Mouse (Mus musculus): Measurements from ENCODE around the gene Taf5l. TPM values are rescaled to one million over a fixed set of nuclear protein-coding genes. Genes with fewer than 3 reads are reported as not detected.
"Not testable (repeated sequence)": the region's sequence is repeated elsewhere in the genome, so short reads cannot be mapped to it uniquely, and the experiment has no call there.

Taf5l gene
- total and polyA plus RNA-seq, 2 experiments from 2014 or later: 21.7 to 42.0 TPM

DNA sequence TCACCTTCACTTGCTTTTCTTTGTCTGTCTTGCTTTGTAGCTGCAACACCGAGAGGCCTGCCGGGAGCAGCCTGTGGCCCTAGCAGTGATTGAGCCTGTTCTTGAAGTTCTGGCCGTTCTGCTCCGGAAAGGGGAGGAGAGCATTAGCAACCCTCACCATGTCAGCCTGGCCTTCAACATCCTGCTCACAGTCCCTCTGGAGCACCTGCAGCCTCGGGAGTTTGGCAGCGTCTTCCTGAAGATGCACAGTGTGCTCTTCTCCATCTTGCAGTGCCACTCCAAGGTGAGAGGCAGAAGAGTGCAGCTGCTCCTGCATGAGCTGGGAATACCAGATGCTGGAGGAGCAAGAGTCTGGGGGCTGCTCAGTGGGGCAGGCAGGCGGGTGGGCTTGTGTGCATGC is 16.9 kb upstream of the Taf5l start:
- H3K36me3 ChIP-seq (ENCODE audit: insufficient read depth, low read length): peaks cover 65% of the 10 kb centered on the region
- WGBS: 93% methylated on average over 7 of the region's 7 CpGs

DNA sequence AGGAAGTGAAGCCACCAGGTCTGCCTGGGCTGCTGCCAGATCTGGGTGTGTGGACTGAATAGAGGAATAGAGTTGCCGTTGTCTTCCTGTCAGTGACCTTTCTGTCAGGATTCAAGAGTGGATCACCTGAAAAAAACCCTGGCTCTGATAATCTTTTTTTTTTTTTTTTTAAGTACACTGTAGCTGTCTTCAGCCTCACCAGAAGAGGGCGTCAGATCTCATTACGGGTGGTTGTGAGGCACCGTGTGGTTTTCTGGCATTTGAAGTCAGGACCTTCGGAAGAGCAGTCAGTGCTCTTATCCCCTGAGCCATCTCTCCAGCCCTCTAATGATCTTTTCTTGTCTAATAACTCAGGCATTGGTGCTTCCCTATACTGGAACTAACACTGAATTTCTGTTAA is 12.2 kb upstream of the Taf5l start:
- Histone ChIP-seq H3K9me3 (ENCODE audit: low read length) (no peaks in the 10 kb centered on the region), H3K27ac (no peak overlapping the region), H3K27me3 (ENCODE audit: insufficient read depth, low read length) (no peaks in the 10 kb centered on the region), H3K4me3 (ENCODE audit: low read length) (no peak overlapping the region), H3K9ac (replicated peaks; ENCODE audit: low read length) (no peak overlapping the region), H3K36me3 (ENCODE audit: insufficient read depth, low read length) (peaks cover 66% of the 10 kb centered on the region), H3K4me2 (ENCODE audit: low read depth, low read length) (no peak overlapping the region), H3K4me1 (ENCODE audit: insufficient read depth, low read length) (no peaks in the 10 kb centered on the region)
- WGBS: 66% methylated on average over 5 of the region's 5 CpGs
- no peak for DNase-seq (ENCODE audit: low spot score)
- ATAC-seq: no peak
- peak; percentile 25; the same call in 1 of the 2 replicates for TF ChIP-seq CTCF (IDR thresholded peaks at IDR 0.05; ENCODE audit: low read depth)

More for the DNA sequence above, 16.9 kb upstream of the Taf5l start:
- Histone ChIP-seq H3K27ac (no peak overlapping the region), H3K4me2 (ENCODE audit: low read depth, low read length) (no peak overlapping the region), H3K27me3 (ENCODE audit: insufficient read depth, low read length) (no peaks in the 10 kb centered on the region), H3K4me3 (ENCODE audit: low read length) (no peak overlapping the region), H3K4me1 (ENCODE audit: insufficient read depth, low read length) (no peaks in the 10 kb centered on the region), H3K9me3 (ENCODE audit: low read length) (no peaks in the 10 kb centered on the region), H3K9ac (replicated peaks; ENCODE audit: low read length) (no peak overlapping the region)
- no peak for ATAC-seq
- no peak for TF ChIP-seq CTCF (IDR thresholded peaks at IDR 0.05; ENCODE audit: low read depth)
- no peak for DNase-seq (ENCODE audit: low spot score)

DNA sequence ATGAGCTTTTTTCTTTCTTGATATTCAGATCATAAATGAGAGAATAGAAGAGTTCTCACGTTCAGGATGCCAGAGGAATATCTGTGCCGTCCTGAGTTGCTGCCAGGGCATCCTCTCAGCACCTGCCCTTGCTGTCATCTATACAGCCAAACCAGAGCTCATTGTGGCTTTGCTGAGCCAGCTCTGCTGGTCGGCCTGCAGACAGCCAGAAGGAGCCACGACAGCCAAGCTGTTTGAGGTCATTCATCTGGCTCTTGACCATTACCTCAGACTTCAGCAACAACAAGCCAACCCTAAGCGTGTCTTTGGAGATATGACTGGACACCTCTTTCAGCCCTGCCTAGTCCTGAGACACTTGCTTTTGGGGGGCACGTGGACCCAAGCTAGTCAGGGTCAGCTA is 6.6 kb upstream of the Taf5l start:
- peaks cover 45% of the 10 kb centered on the region for H3K36me3 ChIP-seq (ENCODE audit: insufficient read depth, low read length)
- no peak for TF ChIP-seq CTCF (IDR thresholded peaks at IDR 0.05; ENCODE audit: low read depth)
- no peak overlapping the region for H3K4me2 ChIP-seq (ENCODE audit: low read depth, low read length)
- H3K4me1 ChIP-seq (ENCODE audit: insufficient read depth, low read length): no peaks in the 10 kb centered on the region
- no peak overlapping the region for H3K27ac ChIP-seq
- ATAC-seq (no peak), DNase-seq (ENCODE audit: low spot score) (no peak)
- H3K27me3 ChIP-seq (ENCODE audit: insufficient read depth, low read length): no peaks in the 10 kb centered on the region
- 83% methylated on average over 6 of the region's 6 CpGs for WGBS
- H3K9ac ChIP-seq (replicated peaks; ENCODE audit: low read length): no peak overlapping the region
- H3K9me3 ChIP-seq (ENCODE audit: low read length): no peaks in the 10 kb centered on the region
- H3K4me3 ChIP-seq (ENCODE audit: low read length): no peak overlapping the region

DNA sequence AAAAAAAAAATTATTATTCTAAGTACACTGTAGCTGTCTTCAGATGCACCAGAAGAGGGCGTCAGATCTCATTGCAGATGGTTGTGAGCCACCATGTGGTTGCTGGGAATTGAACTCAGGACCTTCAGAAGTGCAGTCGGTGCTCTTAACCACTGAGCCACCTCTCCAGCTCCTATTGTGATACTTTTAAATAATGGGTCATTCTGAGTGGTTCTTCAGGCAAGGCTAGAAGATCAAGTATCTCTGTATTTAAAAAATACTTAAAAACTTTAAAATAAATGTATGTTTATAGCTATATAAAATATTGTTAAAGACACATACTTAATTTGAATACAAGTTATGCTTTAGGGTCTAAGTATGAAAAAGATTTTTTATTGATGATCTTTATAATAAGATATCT is 5.1 kb upstream of the Taf5l start:
- not testable (repeated sequence) for H3K27ac ChIP-seq; H3K4me3 ChIP-seq (ENCODE audit: low read length); H3K4me1 ChIP-seq (ENCODE audit: insufficient read depth, low read length); H3K27me3 ChIP-seq (ENCODE audit: insufficient read depth, low read length); ATAC-seq; H3K9me3 ChIP-seq (ENCODE audit: low read length); DNase-seq (ENCODE audit: low spot score); H3K4me2 ChIP-seq (ENCODE audit: low read depth, low read length); H3K9ac ChIP-seq (replicated peaks; ENCODE audit: low read length)
- peaks cover 40% of the 10 kb centered on the region for H3K36me3 ChIP-seq (ENCODE audit: insufficient read depth, low read length)
- 83% methylated on average over 2 of the region's 2 CpGs for WGBS

DNA sequence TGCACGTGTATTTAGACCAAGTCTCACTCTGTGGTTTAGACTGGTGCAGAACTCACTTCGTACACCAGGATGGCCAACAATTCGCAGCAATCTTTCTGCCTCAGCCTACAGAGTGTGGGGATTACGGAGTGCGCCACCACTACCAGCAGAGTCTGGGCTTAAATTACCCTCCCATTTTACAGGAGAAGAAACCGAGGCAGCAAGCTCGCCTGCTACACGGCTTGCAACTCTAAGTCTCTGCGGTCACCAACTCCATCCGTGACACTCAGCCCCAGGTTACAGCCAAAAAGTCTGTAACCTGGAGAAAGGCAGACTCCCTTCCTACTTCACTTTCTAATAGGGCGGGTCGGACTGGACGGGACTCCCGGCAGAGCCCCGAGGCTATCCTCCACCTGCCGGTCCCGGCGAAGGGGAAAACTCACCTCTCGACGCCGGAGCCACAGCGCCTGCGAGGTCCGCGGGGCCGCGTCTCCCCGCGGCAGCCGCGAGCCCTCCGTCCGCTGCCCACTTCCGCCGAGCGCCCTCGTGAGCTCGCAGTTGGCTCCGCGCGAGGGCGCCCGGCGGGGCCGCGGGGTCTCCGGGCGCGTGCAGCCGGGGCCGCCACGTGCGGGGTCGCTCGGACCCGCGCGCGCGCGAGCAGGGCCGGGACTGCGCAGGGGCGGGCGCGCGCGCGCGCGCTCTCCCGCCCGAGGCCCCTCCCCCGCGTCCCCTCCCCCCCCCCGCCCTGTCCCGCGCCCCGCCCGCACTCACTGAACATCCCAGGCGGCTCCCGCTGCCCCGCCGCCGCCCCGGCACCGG is 559 bp downstream of the Taf5l start:
- peak overlapping the region; percentile 72 for H3K9ac ChIP-seq (replicated peaks; ENCODE audit: low read length)
- 0 out of 2 replicates have a peak, but pooled peaks have one; percentile 28 for TF ChIP-seq CTCF (IDR thresholded peaks at IDR 0.05; ENCODE audit: low read depth)
- no peaks in the 10 kb centered on the region for H3K9me3 ChIP-seq (ENCODE audit: low read length)
- H3K27ac ChIP-seq: peak overlapping the region; percentile 87
- peaks cover 16% of the 10 kb centered on the region for H3K4me1 ChIP-seq (ENCODE audit: insufficient read depth, low read length)
- H3K27me3 ChIP-seq (ENCODE audit: insufficient read depth, low read length): no peaks in the 10 kb centered on the region
- peak overlapping the region; percentile 71 for H3K4me2 ChIP-seq (ENCODE audit: low read depth, low read length)
- DNase-seq (ENCODE audit: low spot score): peak; percentile 92
- peak overlapping the region; percentile 71 for H3K4me3 ChIP-seq (ENCODE audit: low read length)
- 1% methylated on average over 45 of the region's 87 CpGs for WGBS
- ATAC-seq: peak; percentile 91
- 0 out of 2 replicates have a peak, but pooled peaks cover 5% of the 10 kb centered on the region for H3K36me3 ChIP-seq (ENCODE audit: insufficient read depth, low read length)

DNA sequence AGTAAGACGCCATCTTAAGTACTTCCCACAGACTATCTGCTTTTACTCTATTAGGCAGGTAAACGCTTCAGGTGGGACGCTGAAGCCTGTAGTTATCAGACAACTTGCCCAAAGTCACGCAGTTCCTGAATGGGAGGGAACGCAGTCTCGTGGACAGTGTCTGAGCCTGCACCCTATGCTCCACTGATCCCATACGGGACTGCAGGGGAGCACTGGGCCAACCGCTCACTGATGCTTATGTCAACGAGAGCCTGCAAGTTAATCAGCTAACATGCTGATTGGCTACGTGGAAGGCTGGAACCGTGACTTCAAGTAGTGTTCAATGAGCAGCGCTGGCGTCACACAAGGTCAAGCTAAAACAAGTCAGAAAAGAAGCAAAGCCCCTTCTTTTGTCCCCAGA is 1.4 kb downstream of the Taf5l start:
- no peak for TF ChIP-seq CTCF (IDR thresholded peaks at IDR 0.05; ENCODE audit: low read depth)
- Histone ChIP-seq H3K36me3 (ENCODE audit: insufficient read depth, low read length) (0 out of 2 replicates have a peak, but pooled peaks cover 5% of the 10 kb centered on the region), H3K4me3 (ENCODE audit: low read length) (peak overlapping the region; percentile 71), H3K9me3 (ENCODE audit: low read length) (no peaks in the 10 kb centered on the region), H3K4me1 (ENCODE audit: insufficient read depth, low read length) (peaks cover 16% of the 10 kb centered on the region), H3K27ac (no peak overlapping the region), H3K4me2 (ENCODE audit: low read depth, low read length) (peak overlapping the region; percentile 71), H3K9ac (replicated peaks; ENCODE audit: low read length) (no peak overlapping the region), H3K27me3 (ENCODE audit: insufficient read depth, low read length) (no peaks in the 10 kb centered on the region)
- WGBS: 37% methylated on average over 13 of the region's 13 CpGs
- ATAC-seq (no peak), DNase-seq (ENCODE audit: low spot score) (no peak)

DNA sequence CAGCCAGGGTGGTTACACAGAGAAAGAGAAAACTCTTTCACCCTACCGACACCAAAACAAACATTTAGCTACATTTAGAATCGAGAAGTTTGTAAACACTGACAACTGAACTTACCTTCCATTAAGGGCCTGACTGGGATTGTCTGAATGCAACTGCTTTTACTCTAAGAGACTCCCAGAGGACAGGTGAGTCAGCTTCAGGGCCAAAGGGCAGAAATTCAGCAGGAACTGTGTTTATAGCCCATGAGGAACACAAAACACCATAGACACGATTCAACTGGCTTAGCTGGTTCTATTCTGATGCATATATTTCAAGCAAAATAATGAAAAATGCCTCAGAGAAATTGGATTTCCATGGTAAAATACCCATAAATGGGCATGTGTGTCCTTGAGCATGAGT is 6.4 kb downstream of the Taf5l start:
- WGBS: 89% methylated on average over 3 of the region's 3 CpGs
- no peak for DNase-seq (ENCODE audit: low spot score)
- H3K4me2 ChIP-seq (ENCODE audit: low read depth, low read length): no peak overlapping the region
- no peak overlapping the region for H3K27ac ChIP-seq
- H3K27me3 ChIP-seq (ENCODE audit: insufficient read depth, low read length): no peaks in the 10 kb centered on the region
- no peaks in the 10 kb centered on the region for H3K36me3 ChIP-seq (ENCODE audit: insufficient read depth, low read length)
- no peak for TF ChIP-seq CTCF (IDR thresholded peaks at IDR 0.05; ENCODE audit: low read depth)
- H3K9ac ChIP-seq (replicated peaks; ENCODE audit: low read length): no peak overlapping the region
- H3K9me3 ChIP-seq (ENCODE audit: low read length): no peaks in the 10 kb centered on the region
- H3K4me1 ChIP-seq (ENCODE audit: insufficient read depth, low read length): peaks cover 8% of the 10 kb centered on the region
- no peak overlapping the region for H3K4me3 ChIP-seq (ENCODE audit: low read length)
- no peak for ATAC-seq

DNA sequence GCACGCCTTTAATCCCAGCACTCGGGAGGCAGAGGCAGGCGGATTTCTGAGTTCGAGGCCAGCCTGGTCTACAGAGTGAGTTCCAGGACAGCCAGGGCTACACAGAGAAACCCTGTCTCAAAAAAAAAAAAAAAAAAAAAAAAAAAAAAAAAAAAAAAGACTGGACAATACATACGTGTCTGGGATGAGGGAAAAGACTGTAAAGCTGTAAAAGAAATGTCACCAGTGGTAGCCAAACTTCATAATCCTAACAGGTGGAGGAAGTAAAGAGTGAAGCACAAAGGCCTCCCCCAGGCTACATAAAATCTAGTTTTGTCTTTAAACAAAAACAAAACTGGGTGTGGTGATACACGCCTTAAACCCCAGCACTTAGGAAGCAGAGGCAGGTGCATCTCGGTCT is 6.9 kb downstream of the Taf5l start:
- WGBS: 97% methylated on average over 7 of the region's 7 CpGs
- H3K9me3 ChIP-seq (ENCODE audit: low read length); DNase-seq (ENCODE audit: low spot score): not testable (repeated sequence)

More for the DNA sequence above, 6.9 kb downstream of the Taf5l start:
- ATAC-seq; H3K9ac ChIP-seq (replicated peaks; ENCODE audit: low read length); H3K4me1 ChIP-seq (ENCODE audit: insufficient read depth, low read length); H3K27me3 ChIP-seq (ENCODE audit: insufficient read depth, low read length); H3K4me3 ChIP-seq (ENCODE audit: low read length); H3K27ac ChIP-seq; H3K4me2 ChIP-seq (ENCODE audit: low read depth, low read length); H3K36me3 ChIP-seq (ENCODE audit: insufficient read depth, low read length): not testable (repeated sequence)

All from hindbrain, postnatal 0 days (tissue).